Mouse (Mus musculus): ENCODE measurements around the gene Clcn5. TPM values are rescaled to one million over a fixed set of nuclear protein-coding genes. Genes with fewer than 3 reads are reported as not detected.
A peak's percentile ranks its signal among the peaks of the same experiment; 100 is the strongest.

The Clcn5 gene
- total RNA-seq, 2 experiments from 2014 or later = 13.6 TPM

- no peak for ATAC-seq (ENCODE audit: poor library complexity, severe bottlenecking)
These were observed 121.3 kb downstream of the Clcn5 start for GRCm38 (mm10) chrX:7197833-7198232.

- ATAC-seq (ENCODE audit: poor library complexity, severe bottlenecking) = no peak
These were observed 128.3 kb downstream of the Clcn5 start for GRCm38 (mm10) chrX:7190816-7191215.

DNA sequence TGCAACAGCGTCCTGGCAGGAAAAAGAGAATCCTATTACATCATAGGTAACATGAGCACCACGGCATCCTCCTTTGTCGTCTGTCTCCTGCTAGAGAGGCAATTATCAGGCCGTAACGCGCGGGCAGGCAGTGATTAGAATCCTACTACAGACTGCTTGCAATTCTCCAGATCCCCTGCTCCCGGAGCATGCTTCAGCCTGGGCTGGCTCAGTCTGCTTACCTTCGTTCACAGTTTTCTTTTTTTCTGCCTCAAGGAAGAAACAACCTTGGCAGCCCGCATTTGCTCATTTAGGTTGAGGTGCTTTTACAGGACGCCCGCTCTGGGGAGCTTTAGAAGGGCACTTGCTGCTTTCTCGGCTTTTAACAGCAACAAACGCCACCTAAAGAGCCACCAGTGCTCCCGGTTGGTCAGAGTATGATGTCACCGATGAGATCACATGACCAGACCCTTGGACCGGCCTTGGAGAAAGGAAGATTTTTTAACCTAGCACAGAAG, 130.8 kb downstream of the Clcn5 start:
- no peak for ATAC-seq (ENCODE audit: poor library complexity, severe bottlenecking)

DNA sequence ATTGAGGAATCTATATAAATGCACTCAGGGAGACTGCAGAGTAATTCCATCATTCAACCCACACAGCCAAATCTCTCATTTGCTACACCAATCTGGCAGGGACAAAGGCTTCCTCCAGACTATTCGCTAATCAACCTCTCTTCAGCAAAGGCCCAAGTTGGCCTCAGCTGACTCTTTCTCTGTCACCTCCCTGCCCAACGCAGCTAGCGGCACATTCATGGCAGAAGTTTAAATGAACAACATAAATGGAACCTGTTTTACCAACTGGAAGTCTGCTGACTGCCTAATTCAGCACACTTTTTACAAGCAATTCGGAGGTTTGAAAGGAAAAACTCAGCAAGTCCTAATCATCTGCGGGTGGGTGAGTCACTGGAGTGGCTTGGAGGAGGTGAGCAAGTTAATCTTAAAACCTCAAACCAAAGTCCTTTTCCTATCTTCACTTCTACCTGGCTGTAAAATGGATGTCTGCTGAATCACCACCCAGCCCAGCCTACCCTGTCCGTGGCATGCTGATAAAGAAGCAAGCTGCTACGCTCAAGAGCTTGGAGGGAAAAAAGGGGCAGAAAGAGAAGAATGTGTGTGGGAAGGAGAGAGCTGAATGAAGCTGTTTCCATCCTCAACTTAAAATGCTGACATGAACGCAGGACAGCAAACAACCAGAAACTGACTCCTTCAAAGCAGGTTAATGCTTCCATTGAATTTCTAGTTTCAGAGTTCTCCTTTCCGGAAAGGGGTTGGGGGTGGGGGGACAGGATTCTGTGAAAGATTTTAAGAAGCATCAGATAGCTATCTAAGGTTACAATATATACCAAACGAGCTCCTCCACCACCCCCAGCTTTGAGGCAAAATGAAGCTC, 131.5 kb downstream of the Clcn5 start:
- no peak for ATAC-seq (ENCODE audit: poor library complexity, severe bottlenecking)

DNA sequence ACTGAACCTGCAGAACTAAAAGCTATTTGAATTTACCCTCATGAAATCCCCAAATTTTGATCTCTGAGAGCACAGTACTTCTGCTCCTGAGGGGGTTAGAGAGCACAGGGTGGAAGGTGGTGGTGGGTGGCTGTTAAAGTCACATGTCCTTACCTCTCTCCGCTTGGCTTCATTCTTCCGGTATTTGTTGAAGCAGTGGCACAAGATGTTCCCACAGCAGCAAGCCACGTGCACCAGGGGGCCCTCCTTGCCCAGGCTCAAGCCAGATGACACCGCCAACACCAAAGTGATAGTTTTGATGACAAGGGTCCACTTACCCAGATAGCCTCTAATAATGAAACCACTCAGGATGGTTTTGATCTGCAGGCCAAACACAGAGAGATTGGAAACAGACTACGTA, 149.0 kb downstream of the Clcn5 start:
- ATAC-seq (ENCODE audit: poor library complexity, severe bottlenecking) = no peak

GRCm38 (mm10) chrX:7168799-7169198, 150.4 kb downstream of the Clcn5 start:
- peak; percentile 84 for ATAC-seq (ENCODE audit: poor library complexity, severe bottlenecking)

DNA sequence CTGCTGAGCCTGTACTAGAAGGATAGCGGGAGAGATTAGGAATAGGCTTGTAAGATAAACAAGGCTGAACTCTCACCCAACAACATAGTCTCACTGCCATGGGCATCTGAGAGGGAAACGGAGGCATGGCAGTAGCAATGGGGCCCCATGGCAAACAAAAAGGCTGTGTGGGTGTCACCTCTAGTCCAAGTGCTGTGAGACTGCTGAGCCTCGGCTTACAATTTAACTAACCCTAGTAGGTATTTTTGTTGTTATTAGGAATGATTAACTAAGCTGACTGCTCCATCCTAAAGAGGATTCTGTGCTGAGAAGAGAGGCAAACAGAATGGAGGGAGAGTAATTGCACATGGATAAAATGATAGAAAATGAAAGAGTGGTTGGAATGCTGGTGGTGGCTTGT, 161.2 kb downstream of the Clcn5 start:
- ATAC-seq (ENCODE audit: poor library complexity, severe bottlenecking) = no peak

DNA sequence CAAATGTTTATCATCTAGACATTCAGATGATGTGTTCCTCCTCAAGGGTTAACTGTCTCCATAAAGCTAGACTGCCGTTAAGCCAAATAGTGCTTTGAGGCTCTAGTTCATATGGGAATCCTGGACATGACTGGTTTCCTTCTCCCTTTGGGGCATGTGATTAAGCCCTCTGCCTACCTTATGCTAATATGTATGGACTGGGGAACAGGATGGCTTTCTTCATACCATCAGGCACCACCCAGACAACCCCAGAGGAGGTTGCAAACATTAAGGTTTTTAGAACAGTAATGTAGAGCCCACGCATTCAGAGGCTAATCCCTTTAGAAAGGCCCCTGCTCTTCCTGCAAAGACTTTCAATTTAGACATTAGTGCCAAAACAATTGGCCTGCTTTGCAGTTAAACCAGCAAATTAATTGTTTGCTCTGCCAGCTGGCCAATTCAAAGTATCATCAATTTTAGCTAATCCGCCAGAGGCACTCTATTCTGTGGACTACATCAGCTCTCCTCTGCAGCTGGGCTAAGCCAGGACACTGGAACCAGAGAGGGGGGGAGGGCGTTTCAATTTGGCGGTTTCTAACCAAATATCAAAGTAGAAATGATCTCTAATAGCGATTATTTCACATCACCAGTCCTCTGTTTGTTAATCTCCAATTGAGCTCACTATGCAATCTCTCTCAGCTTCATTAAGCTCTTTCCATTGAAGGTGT, 163.0 kb downstream of the Clcn5 start:
- ATAC-seq (ENCODE audit: poor library complexity, severe bottlenecking) = no peak

DNA sequence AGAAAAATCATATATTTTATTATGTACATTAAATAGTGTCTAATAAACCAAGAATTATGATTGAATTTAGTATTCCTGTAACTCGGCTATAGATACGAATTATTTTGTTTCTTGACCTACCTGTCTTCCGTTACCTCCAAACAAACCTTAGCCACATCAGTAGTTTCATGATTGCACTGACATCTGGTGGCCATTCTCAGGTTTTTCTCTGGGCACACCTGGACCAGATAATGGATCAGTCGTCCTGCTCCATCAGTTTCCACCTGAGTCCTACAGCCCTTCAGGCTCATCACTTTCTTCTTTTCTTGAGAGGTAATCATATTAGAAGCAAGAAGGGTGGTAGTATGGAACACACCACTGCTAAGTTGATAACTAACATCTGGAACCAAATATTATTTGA, 169.0 kb downstream of the Clcn5 start:
- no peak for ATAC-seq (ENCODE audit: poor library complexity, severe bottlenecking)

DNA sequence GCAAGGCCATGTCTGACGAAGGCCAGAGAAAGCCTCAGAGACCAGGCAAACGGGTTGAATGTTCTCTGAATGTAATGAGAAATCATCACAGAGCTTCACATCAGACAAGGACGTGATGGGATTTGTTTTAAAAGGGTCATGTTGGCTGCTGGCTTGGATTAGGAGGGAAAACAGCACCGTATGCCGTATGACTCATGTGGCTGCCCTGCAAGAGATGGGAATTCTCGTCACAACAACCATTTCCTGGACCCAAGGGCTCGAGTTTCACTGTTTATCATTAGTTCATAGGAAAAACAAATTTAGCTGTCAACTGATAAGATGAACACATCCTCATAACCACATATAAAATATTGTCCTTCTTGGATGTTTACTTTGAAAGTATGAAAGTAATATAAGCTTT, 173.0 kb downstream of the Clcn5 start:
- ATAC-seq (ENCODE audit: poor library complexity, severe bottlenecking) = no peak

GRCm38 (mm10) chrX:7121618-7122280, 197.4 kb downstream of the Clcn5 start:
- ATAC-seq (ENCODE audit: poor library complexity, severe bottlenecking) = no peak

GRCm38 (mm10) chrX:7114885-7115284, 204.3 kb downstream of the Clcn5 start:
- ATAC-seq (ENCODE audit: poor library complexity, severe bottlenecking) = no peak

Other genes with a start within 250 kb of the Clcn5 start
- gene Usp27x, start 56.5 kb upstream of the Clcn5 start, total RNA-seq (2015) = 0.09 and 0.48 TPM in 2 replicates
- 0.11 and 0.53 TPM in 2 replicates for gene Usp27x, start 56.5 kb upstream of the Clcn5 start, total RNA-seq (2017)